Mouse (Mus musculus): ENCODE data around the gene Dll4. TPM values are rescaled to one million over a fixed set of nuclear protein-coding genes. Genes with fewer than 3 reads are reported as not detected.

Gene Dll4
- polyA plus RNA-seq, 1 experiment from 2014 or later = 3.9 TPM

GRCm38 (mm10) chr2:119294411-119294810 lies 31.2 kb upstream of the Dll4 start:
- WGBS = 94% methylated on average over 18 of the region's 18 CpGs
- Histone ChIP-seq H3K36me3 (peaks cover 80% of the 10 kb centered on the region), H3K4me1 (peaks cover 23% of the 10 kb centered on the region), H3K9ac (replicated peaks) (no peak overlapping the region), H3K4me2 (no peak overlapping the region), H3K27me3 (replicated peaks) (no peaks in the 10 kb centered on the region), H3K27ac (replicated peaks) (no peak overlapping the region), H3K4me3 (replicated peaks) (no peak overlapping the region), H3K9me3 (replicated peaks) (no peaks in the 10 kb centered on the region)
- no peak for ATAC-seq (ENCODE audit: low FRiP score)

- Histone ChIP-seq H3K4me3 (replicated peaks) (no peak overlapping the region), H3K27ac (replicated peaks) (no peak overlapping the region), H3K9me3 (replicated peaks) (no peaks in the 10 kb centered on the region), H3K27me3 (replicated peaks) (no peaks in the 10 kb centered on the region), H3K4me2 (no peak overlapping the region), H3K9ac (replicated peaks) (no peak overlapping the region), H3K4me1 (peaks cover 22% of the 10 kb centered on the region), H3K36me3 (peaks cover 68% of the 10 kb centered on the region)
- WGBS = 96% methylated on average over 12 of the region's 12 CpGs
- no peak for ATAC-seq (ENCODE audit: low FRiP score)
Measured at GRCm38 (mm10) chr2:119296756-119297155, 28.8 kb upstream of the Dll4 start.

- Histone ChIP-seq H3K4me1 (peaks cover 22% of the 10 kb centered on the region), H3K9me3 (replicated peaks) (no peaks in the 10 kb centered on the region), H3K9ac (replicated peaks) (no peak overlapping the region), H3K4me3 (replicated peaks) (no peak overlapping the region), H3K27ac (replicated peaks) (no peak overlapping the region), H3K36me3 (peaks cover 60% of the 10 kb centered on the region), H3K27me3 (replicated peaks) (no peaks in the 10 kb centered on the region), H3K4me2 (no peak overlapping the region)
- 93% methylated on average over 19 of the region's 19 CpGs for WGBS
- no peak for ATAC-seq (ENCODE audit: low FRiP score)
Measured at GRCm38 (mm10) chr2:119297506-119297905, 28.1 kb upstream of the Dll4 start.

- Histone ChIP-seq H3K4me3 (replicated peaks) (no peak overlapping the region), H3K27ac (replicated peaks) (no peak overlapping the region), H3K9ac (replicated peaks) (no peak overlapping the region), H3K4me1 (peaks cover 22% of the 10 kb centered on the region), H3K27me3 (replicated peaks) (no peaks in the 10 kb centered on the region), H3K9me3 (replicated peaks) (no peaks in the 10 kb centered on the region), H3K4me2 (no peak overlapping the region), H3K36me3 (peaks cover 52% of the 10 kb centered on the region)
- 47% methylated on average over 5 of the region's 5 CpGs for WGBS
- no peak for ATAC-seq (ENCODE audit: low FRiP score)
Measured at GRCm38 (mm10) chr2:119298330-119298729, 27.3 kb upstream of the Dll4 start.

GRCm38 (mm10) chr2:119298839-119299238 lies 26.7 kb upstream of the Dll4 start:
- Histone ChIP-seq H3K4me3 (replicated peaks) (no peak overlapping the region), H3K36me3 (peaks cover 47% of the 10 kb centered on the region), H3K4me1 (peaks cover 22% of the 10 kb centered on the region), H3K27ac (replicated peaks) (no peak overlapping the region), H3K27me3 (replicated peaks) (no peaks in the 10 kb centered on the region), H3K4me2 (no peak overlapping the region), H3K9ac (replicated peaks) (no peak overlapping the region), H3K9me3 (replicated peaks) (no peaks in the 10 kb centered on the region)
- 91% methylated on average over 2 of the region's 2 CpGs for WGBS
- ATAC-seq (ENCODE audit: low FRiP score) = no peak

GRCm38 (mm10) chr2:119299981-119300818 lies 25.4 kb upstream of the Dll4 start:
- Histone ChIP-seq H3K9me3 (replicated peaks) (no peaks in the 10 kb centered on the region), H3K27me3 (replicated peaks) (no peaks in the 10 kb centered on the region), H3K9ac (replicated peaks) (no peak overlapping the region), H3K4me1 (peaks cover 17% of the 10 kb centered on the region), H3K36me3 (peaks cover 33% of the 10 kb centered on the region), H3K4me3 (replicated peaks) (no peak overlapping the region), H3K27ac (replicated peaks) (peak overlapping the region; percentile 60), H3K4me2 (peak overlapping the region; percentile 32)
- ATAC-seq (ENCODE audit: low FRiP score) = peak; percentile 51; the same call in 1 of the 2 replicates
- WGBS = 8% methylated on average over 15 of the region's 15 CpGs

- no peaks in the 10 kb centered on the region for H3K9me3 ChIP-seq (replicated peaks)
- H3K36me3 ChIP-seq = peaks cover 29% of the 10 kb centered on the region
- WGBS = 32% methylated on average over 7 of the region's 7 CpGs
- no peak overlapping the region for H3K9ac ChIP-seq (replicated peaks)
- H3K27ac ChIP-seq (replicated peaks) = peak overlapping the region; percentile 54; the same call in 1 of the 2 replicates
- no peaks in the 10 kb centered on the region for H3K27me3 ChIP-seq (replicated peaks)
- H3K4me2 ChIP-seq = peak overlapping the region; percentile 32
- H3K4me3 ChIP-seq (replicated peaks) = no peak overlapping the region
- 0 out of 2 replicates have a peak, but pooled peaks have one; percentile 28 for ATAC-seq (ENCODE audit: low FRiP score)
- peaks cover 17% of the 10 kb centered on the region for H3K4me1 ChIP-seq
Measured at GRCm38 (mm10) chr2:119300819-119301493, 24.6 kb upstream of the Dll4 start.

GRCm38 (mm10) chr2:119302876-119303275 lies 22.7 kb upstream of the Dll4 start:
- H3K4me2 ChIP-seq = no peak overlapping the region
- no peaks in the 10 kb centered on the region for H3K9me3 ChIP-seq (replicated peaks)
- H3K4me3 ChIP-seq (replicated peaks) = no peak overlapping the region
- H3K27me3 ChIP-seq (replicated peaks) = 0 out of 2 replicates have a peak, but pooled peaks cover 4% of the 10 kb centered on the region
- ATAC-seq (ENCODE audit: low FRiP score) = no peak
- peaks cover 17% of the 10 kb centered on the region for H3K4me1 ChIP-seq
- WGBS = 77% methylated on average over 6 of the region's 6 CpGs
- no peak overlapping the region for H3K27ac ChIP-seq (replicated peaks)
- H3K36me3 ChIP-seq = peaks cover 13% of the 10 kb centered on the region
- H3K9ac ChIP-seq (replicated peaks) = no peak overlapping the region

- Histone ChIP-seq H3K4me3 (replicated peaks) (no peak overlapping the region), H3K27ac (replicated peaks) (no peak overlapping the region), H3K9me3 (replicated peaks) (no peaks in the 10 kb centered on the region), H3K4me1 (peaks cover 17% of the 10 kb centered on the region), H3K9ac (replicated peaks) (no peak overlapping the region), H3K27me3 (replicated peaks) (0 out of 2 replicates have a peak, but pooled peaks cover 4% of the 10 kb centered on the region), H3K36me3 (peaks cover 1% of the 10 kb centered on the region), H3K4me2 (no peak overlapping the region)
- WGBS = 60% methylated on average over 3 of the region's 3 CpGs
- no peak for ATAC-seq (ENCODE audit: low FRiP score)
Measured at GRCm38 (mm10) chr2:119304391-119304790, 21.2 kb upstream of the Dll4 start.

GRCm38 (mm10) chr2:119304798-119305208 lies 20.8 kb upstream of the Dll4 start:
- Histone ChIP-seq H3K9me3 (replicated peaks) (no peaks in the 10 kb centered on the region), H3K9ac (replicated peaks) (no peak overlapping the region), H3K4me2 (no peak overlapping the region), H3K27ac (replicated peaks) (no peak overlapping the region), H3K4me1 (peaks cover 14% of the 10 kb centered on the region), H3K4me3 (replicated peaks) (no peak overlapping the region), H3K27me3 (replicated peaks) (0 out of 2 replicates have a peak, but pooled peaks cover 4% of the 10 kb centered on the region), H3K36me3 (no peaks in the 10 kb centered on the region)
- WGBS = 14% methylated on average over 3 of the region's 3 CpGs
- no peak for ATAC-seq (ENCODE audit: low FRiP score)

- no peaks in the 10 kb centered on the region for H3K36me3 ChIP-seq
- peaks cover 27% of the 10 kb centered on the region for H3K27me3 ChIP-seq (replicated peaks)
- H3K4me3 ChIP-seq (replicated peaks) = no peak overlapping the region
- H3K27ac ChIP-seq (replicated peaks) = no peak overlapping the region
- no peak overlapping the region for H3K4me2 ChIP-seq
- ATAC-seq (ENCODE audit: low FRiP score) = no peak
- H3K9ac ChIP-seq (replicated peaks) = no peak overlapping the region
- H3K4me1 ChIP-seq = peaks cover 6% of the 10 kb centered on the region; the same call in 1 of the 2 replicates
- H3K9me3 ChIP-seq (replicated peaks) = no peaks in the 10 kb centered on the region
- 48% methylated on average over 12 of the region's 12 CpGs for WGBS
Measured at GRCm38 (mm10) chr2:119311544-119311943, 14.0 kb upstream of the Dll4 start.
